Mouse (Mus musculus) urinary bladder, postnatal 10 days (tissue): ENCODE data around the gene Fsip1.

Experiments used
- DNase-seq: peaks from one replicate; pipeline ENCODE4 v3.0.0; 2022; ENCODE audit warnings: low spot score

Fsip1 gene

GRCm38 (mm10) chr2:118124437-118124836, 132.3 kb downstream of the Fsip1 start:
- no peak for DNase-seq

- DNase-seq = no peak
Observed at GRCm38 (mm10) chr2:118123743-118124142, 133.0 kb downstream of the Fsip1 start.

- DNase-seq = no peak
Observed at GRCm38 (mm10) chr2:118122291-118122690, 134.5 kb downstream of the Fsip1 start.

DNA sequence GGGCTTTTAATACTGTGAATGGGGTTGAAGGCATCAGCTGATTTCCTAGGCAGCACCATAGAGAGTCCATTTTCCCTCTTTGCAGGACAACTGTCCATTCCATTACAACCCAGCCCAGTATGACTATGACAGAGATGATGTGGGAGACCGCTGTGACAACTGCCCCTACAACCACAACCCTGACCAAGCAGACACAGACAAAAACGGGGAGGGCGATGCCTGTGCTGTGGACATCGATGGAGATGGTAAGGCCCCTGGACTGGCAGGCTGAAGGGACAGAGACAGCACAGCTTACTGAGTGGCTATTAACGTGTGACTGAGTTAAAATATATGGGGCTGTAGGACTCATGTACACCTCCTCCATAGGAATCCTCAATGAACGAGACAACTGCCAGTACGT, 136.0 kb downstream of the Fsip1 start:
- DNase-seq = no peak

DNA sequence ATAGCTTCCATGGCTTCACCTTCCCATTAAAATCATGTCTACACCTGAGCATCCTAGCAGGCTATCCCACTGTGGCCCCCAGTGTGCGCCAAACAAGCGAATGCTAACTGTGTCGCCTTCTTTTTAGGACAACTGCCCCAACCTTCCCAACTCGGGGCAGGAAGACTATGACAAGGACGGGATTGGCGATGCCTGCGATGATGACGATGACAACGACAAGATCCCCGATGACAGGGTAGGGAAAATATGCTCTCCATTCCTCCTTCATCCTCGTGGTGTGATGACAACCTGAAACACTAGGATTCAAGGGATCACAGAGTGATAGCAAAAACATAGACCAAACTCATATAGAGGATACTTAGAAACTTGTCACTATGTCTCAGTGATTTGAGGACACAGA, 136.7 kb downstream of the Fsip1 start:
- no peak for DNase-seq

DNA sequence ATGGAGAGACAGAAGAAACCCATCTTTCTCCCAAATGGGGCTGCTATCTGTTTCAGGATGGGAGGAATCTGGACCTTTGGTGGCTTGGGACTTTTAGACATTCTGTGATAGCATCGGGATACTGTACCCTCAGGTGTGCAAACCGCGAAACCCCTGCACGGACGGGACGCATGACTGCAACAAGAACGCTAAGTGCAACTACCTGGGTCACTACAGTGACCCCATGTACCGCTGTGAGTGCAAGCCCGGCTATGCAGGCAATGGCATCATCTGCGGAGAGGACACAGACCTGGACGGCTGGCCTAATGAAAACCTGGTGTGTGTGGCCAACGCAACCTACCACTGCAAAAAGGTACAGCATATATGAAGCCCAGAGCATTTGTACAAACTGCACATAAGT, 137.1 kb downstream of the Fsip1 start:
- DNase-seq = no peak

DNA sequence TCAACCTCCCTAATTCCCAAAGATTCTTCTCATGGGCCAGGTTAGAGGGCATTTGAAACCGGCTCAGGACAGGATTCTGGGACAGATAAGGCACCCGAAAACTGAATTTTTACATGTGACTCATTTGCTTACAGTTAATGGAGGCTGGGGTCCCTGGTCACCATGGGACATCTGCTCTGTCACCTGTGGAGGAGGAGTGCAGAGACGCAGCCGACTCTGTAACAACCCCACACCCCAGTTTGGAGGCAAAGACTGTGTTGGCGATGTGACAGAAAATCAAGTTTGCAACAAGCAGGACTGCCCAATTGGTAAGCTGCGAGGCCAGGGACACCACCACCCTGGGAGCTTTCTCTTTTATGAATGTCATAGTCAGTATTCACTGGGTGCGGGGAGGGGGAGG, 138.3 kb downstream of the Fsip1 start:
- DNase-seq = no peak

GRCm38 (mm10) chr2:118118045-118118444, 138.7 kb downstream of the Fsip1 start:
- no peak for DNase-seq

DNA sequence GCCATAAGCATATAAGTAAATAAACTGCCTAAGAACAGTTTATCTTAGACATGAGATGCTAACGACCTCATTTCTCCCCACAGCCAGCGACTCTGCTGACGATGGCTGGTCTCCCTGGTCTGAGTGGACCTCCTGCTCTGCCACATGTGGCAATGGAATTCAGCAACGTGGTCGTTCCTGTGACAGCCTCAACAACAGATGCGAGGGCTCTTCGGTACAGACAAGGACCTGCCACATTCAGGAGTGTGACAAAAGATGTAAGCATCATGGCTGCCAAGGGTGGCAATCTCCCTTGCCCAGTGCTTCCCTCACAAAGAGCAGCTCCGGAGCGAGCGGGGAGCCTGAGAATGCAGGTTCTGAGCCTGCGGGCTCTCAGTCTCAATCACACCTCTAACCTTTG, 139.4 kb downstream of the Fsip1 start:
- no peak for DNase-seq

- no peak for DNase-seq
Observed at GRCm38 (mm10) chr2:118116754-118117290, 139.9 kb downstream of the Fsip1 start.

- no peak for DNase-seq
Observed at GRCm38 (mm10) chr2:118116180-118116579, 140.6 kb downstream of the Fsip1 start.

DNA sequence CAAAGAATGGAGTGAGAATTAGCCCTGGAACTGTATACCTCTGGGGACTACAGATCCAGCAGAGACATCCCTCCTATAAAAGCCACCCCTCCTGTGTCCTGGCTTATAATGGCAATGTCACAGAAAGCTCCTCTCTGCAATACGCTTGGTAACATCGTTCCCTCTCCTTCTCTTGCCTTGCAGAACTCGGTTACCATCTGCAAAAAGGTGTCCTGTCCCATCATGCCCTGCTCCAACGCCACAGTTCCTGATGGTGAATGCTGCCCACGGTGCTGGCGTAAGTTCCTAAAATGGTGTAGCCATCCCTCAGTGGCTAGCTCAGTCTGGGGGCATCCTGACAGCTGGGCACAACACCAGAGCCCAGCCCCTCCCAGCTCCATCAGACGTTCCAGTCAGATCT, 141.1 kb downstream of the Fsip1 start:
- DNase-seq = no peak

DNA sequence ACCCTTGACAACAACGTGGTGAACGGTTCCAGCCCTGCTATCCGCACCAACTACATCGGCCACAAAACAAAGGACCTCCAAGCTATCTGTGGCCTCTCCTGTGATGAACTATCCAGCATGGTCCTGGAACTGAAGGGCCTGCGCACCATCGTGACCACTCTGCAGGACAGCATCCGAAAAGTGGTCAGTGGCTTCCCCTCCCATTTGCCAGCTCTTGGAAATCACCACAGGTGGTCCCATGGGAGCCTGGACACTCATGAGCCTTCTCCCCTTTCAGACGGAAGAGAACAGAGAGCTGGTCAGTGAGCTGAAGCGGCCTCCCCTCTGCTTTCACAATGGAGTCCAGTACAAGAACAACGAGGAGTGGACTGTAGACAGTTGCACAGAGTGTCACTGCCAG, 142.1 kb downstream of the Fsip1 start:
- DNase-seq = no peak

DNA sequence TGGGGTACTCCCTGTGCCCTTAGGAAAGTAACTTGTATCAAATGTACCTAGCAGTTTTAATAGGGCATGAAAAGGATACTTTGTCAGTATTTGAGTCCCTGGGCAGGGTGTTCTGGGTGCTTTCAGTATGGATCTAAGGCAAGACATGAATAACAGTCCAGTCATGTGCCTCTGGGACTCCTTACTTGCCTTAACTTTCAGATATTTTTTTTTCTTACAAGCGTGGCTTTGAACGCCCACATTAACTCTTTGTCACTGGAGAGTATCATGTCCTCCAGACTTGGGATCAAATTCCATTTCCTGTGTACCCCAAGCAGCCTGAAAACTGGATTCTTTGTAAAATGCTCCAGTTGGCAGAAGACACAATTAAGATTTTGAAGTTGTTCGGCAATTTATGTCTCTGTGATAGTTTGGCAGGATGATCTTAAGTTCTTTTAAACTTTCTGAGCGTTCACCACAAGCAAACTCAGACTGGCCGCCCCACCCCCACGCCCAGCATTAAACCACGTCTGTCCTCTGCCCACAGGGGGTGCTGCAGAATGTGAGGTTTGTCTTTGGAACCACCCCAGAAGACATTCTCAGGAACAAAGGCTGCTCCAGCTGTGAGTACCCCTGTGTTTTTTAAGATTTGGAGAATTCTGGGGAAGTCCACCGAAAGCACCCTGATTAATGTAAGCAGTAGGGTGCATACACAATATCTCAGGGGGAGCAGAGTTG, 142.8 kb downstream of the Fsip1 start:
- DNase-seq = no peak

DNA sequence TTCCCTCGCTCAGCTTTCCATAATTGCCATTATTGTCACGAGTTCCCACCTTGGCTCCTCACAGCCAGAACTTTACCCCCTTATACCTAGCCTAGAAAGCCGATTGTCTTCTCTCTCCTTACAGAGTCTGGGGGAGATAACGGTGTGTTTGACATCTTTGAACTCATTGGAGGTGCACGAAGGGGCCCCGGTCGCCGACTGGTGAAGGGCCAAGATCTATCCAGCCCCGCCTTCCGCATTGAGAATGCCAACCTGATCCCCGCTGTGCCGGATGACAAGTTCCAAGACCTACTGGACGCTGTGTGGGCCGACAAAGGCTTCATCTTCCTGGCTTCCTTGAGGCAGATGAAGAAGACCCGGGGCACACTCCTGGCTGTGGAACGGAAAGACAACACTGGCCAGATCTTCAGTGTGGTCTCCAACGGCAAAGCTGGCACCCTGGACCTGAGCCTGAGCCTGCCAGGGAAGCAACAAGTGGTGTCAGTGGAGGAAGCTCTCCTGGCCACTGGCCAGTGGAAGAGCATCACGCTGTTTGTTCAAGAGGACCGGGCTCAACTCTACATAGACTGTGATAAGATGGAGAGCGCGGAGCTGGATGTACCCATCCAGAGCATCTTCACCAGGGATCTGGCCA, 143.8 kb downstream of the Fsip1 start:
- no peak for DNase-seq

DNA sequence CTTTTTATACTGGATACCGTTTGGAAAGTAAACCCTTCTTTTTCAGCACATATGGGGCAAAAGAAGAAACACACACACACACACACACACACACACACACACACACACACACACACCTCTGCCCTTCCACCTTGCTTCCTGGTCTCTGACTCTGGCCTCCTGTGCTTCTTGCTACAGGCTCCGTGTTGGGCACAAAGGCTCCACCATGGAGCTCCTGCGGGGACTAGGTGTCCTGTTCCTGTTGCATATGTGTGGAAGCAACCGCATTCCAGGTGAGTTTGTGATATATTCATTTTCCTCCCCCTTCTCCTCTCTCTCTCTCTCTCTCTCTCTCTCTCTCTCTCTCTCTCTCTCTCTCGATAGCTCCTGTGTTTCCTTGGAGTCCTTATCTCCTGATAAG, 144.3 kb downstream of the Fsip1 start:
- DNase-seq = no peak

- no peak for DNase-seq
Observed at GRCm38 (mm10) chr2:118111488-118112131, 145.2 kb downstream of the Fsip1 start, which contains the start of gene Thbs1. Gene Thbs1, plus strand, starts transcription at chr2:118111876.

GRCm38 (mm10) chr2:118111116-118111487, 145.7 kb downstream of the Fsip1 start:
- peak; percentile 57 for DNase-seq

GRCm38 (mm10) chr2:118110225-118110915, 146.4 kb downstream of the Fsip1 start:
- DNase-seq = no peak

- DNase-seq = no peak
Observed at GRCm38 (mm10) chr2:118102169-118102568, 154.6 kb downstream of the Fsip1 start.

DNA sequence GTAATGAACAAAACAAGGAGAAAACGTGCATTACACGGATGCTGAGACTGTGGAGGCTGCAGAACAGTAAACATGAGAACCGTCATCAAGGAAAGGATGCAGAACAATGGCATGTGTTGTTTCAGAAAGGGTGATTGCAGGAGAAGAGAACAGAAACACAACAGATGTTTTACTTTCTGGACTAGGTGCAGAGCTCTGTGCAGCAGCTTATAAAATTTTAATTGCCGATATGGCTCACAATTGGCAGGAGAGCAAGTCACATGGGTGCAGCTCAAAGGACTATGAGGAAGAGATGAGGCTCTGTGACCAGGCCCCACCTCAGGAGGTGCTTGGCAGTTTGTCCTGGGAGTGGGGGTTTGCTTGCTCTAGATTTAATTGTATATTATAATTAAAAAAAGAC, 157.7 kb downstream of the Fsip1 start:
- no peak for DNase-seq

DNA sequence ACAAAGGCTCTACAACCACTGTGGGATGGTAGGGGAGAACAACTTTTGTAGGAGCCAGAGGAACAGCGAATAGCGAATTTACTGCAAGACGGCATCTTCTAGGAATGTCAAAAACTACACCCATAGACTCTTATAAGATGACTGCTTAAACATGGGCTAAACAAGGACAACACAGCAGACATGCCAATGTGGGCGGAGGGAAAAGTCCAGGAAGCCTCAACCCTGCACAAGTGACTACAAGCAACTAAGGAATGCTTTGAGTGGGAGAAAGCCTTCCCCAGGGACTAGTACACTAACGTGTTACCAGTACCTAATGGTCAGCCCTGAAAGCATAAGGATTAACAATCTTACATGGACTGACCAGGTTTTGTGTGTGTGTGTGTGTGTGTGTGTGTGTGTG, 165.5 kb downstream of the Fsip1 start:
- DNase-seq = no peak
